Mouse (Mus musculus) ES-E14 (cell line): ENCODE results near the gene Iffo1. TPM values are rescaled to one million over a fixed set of nuclear protein-coding genes. Genes with fewer than 3 reads are reported as not detected.

Source experiments
- DNase-seq: peaks from one replicate; pipeline ENCODE4 v3.0.0-alpha.2; 2013; ENCODE audit warnings: low read depth, low spot score
- H3K27ac ChIP-seq: 2 replicates; pipeline ENCODE4 v1.5.1; 2012; ENCODE audit warnings: low read depth, mild to moderate bottlenecking, low read length, moderate library complexity, mixed read lengths; ENCODE audit not compliant: poor library complexity, insufficient read depth, severe bottlenecking
- H3K36me3 ChIP-seq: 2 replicates; pipeline ENCODE4 v1.6.1; 2012; ENCODE audit warnings: mild to moderate bottlenecking, low read length, moderate library complexity, mixed read lengths; ENCODE audit not compliant: control insufficient read depth, poor library complexity, insufficient read depth, severe bottlenecking
- H3K4me1 ChIP-seq, 2 experiments: fragments of 150-350 bp in 1 of 2; sonication (generic) in 1 of 2; 2 replicates each; pipeline ENCODE4 v1.6.1; 2012; ENCODE audit warnings: low read length in 2 of 2, mild to moderate bottlenecking in 1 of 2, mixed read lengths in 1 of 2; ENCODE audit not compliant: control insufficient read depth in 2 of 2, insufficient read depth in 2 of 2, poor library complexity in 1 of 2
- H3K4me3 ChIP-seq, 2 experiments: fragments of 150-350 bp in 1 of 2; sonication (generic) in 1 of 2; 2 replicates each; pipeline ENCODE4 v1.5.1; 2012; ENCODE audit warnings: low read length in 2 of 2, low read depth in 1 of 2, mild to moderate bottlenecking in 1 of 2, mixed read lengths in 1 of 2; ENCODE audit not compliant: insufficient read depth in 1 of 2, poor library complexity in 1 of 2, severe bottlenecking in 1 of 2
- H3K9ac ChIP-seq: 2 replicates; pipeline ENCODE4 v1.6.1; 2012; ENCODE audit warnings: low read depth, mild to moderate bottlenecking, low read length, mixed read lengths; ENCODE audit not compliant: poor library complexity, insufficient read depth, severe bottlenecking
- H3K9me3 ChIP-seq: fragments of 150-350 bp; sonication (generic); 2 replicates; pipeline ENCODE4 v1.6.1; 2012; ENCODE audit warnings: low read depth, mild to moderate bottlenecking, low read length; ENCODE audit not compliant: control insufficient read depth, insufficient read depth
- CHD2 ChIP-seq: IDR thresholded peaks from 2 replicates; pipeline ENCODE4 v1.6.1; 2014; ENCODE audit warnings: mild to moderate bottlenecking, low read depth, low read length, inconsistent platforms
- HCFC1 ChIP-seq: IDR thresholded peaks from 2 replicates; pipeline ENCODE4 v1.6.1; 2012; ENCODE audit warnings: low read length, inconsistent platforms, borderline replicate concordance; ENCODE audit not compliant: insufficient read depth
- MAFK ChIP-seq: IDR thresholded peaks from 2 replicates; pipeline ENCODE4 v1.6.1; 2014; ENCODE audit warnings: mild to moderate bottlenecking, low read depth, low read length, inconsistent platforms; ENCODE audit not compliant: insufficient read depth
- ZC3H11A ChIP-seq: IDR thresholded peaks from 2 replicates; pipeline ENCODE4 v1.6.1; 2012; ENCODE audit warnings: low read depth, mild to moderate bottlenecking, inconsistent platforms, low read length, borderline replicate concordance
- ZNF384 ChIP-seq: IDR thresholded peaks from 2 replicates; pipeline ENCODE4 v1.6.1; 2012; ENCODE audit warnings: low read depth, low read length, inconsistent platforms
- in situ Hi-C, 2 experiments: fragments of 600-800 bp; cut with MboI; formaldehyde crosslinking; loops; one replicate each; pipeline ENCODE4 v1.15.1; 2025; ENCODE audit warnings: low sequenced_read_pairs in 2 of 2, inconsistent platforms in 1 of 2; ENCODE audit not compliant: unreplicated experiment in 2 of 2
- total RNA-seq: library from RNA; depleted of rRNA; stranded (reverse); fragments of 300-350 nt; gene quantifications from 2 replicates; pipeline ENCODE4 v1.2.3, GENCODE M21; 2012

The Iffo1 gene
- total RNA-seq, 1 experiment: 15.1 TPM

DNA sequence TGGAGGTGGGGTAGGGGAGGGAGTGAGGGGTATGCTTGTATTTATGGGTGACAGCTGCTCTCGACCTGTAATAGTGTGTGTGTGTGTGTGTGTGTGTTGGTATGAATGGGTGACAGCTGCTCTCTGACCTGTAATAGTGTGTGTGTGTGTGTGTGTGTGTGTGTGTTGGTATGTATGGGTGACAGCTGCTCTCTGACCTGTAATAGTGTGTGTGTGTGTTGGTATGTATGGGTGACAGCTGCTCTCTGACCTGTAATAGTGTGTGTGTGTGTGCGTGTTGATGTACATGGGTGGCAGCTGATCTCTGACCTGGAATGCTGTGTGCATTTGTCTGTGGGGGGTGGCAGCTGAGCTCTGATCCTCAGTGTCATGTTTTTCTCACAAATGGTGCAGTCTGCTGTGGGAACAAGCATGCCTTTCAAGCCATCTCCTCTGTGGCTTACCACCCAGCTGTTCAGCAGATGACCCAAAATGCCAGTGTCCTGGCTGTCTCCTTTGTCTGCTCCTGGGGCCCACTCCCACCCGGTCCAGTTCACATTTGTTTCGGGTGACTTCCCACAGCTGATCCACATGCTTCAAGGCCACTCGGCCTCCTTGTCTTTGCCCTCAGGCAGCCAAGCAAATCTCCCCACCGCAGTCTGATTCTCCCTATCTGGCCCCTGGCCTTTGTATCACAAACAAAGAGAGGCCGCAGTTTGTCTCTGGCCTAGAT is 12.0 kb downstream of the Iffo1 start:
- in situ Hi-C loops: no loop called here

DNA sequence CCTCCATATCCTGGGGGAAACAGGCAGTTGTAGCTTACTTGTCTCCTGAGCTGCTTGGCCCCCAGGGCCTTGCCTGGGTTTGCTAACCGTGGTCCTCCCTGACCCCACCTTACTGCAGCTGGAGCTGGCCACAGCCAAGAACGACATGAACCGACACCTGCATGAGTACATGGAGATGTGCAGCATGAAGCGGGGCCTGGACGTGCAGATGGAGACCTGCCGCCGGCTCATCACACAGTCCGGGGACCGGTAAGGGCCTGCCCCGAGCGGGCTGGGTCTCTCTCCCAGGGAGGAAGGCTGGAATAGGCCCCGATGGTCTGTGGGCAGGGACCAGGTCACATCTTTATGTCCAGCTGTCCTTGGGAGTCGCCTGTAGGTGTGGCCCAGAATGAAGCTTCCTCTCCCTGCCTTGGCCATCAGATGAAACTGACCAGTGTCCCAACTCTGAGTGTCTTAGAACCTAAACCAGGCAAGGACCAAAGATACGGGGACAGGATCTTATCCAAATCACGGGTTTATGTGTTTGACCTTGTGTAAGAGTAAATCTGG is 14.0 kb downstream of the Iffo1 start:
- peaks cover 0 to 11% of the 10 kb centered on the region in 2 experiments; a peak in 2 of 4 replicates for H3K4me1 ChIP-seq
- in situ Hi-C loops: no loop called here
- H3K4me3 ChIP-seq: peak overlapping the region in 1 of 2 experiments; percentile 17; a peak in 1 of 4 replicates
- peak overlapping the region; percentile 8; the same call in 1 of the 2 replicates for H3K27ac ChIP-seq
- TF ChIP-seq MAFK: no peak
- TF ChIP-seq ZC3H11A: no peak
- TF ChIP-seq CHD2: no peak
- no peak for TF ChIP-seq HCFC1
- TF ChIP-seq ZNF384: no peak
- no peaks in the 10 kb centered on the region for H3K9me3 ChIP-seq
- no peak for DNase-seq
- H3K9ac ChIP-seq: peak overlapping the region; percentile 9; the same call in 1 of the 2 replicates
- peaks cover 22% of the 10 kb centered on the region for H3K36me3 ChIP-seq

More for the DNA sequence above, 12.0 kb downstream of the Iffo1 start:
- H3K27ac ChIP-seq: no peak overlapping the region
- no peaks in the 10 kb centered on the region for H3K9me3 ChIP-seq
- peaks cover 9% of the 10 kb centered on the region; the same call in 1 of the 2 replicates for H3K36me3 ChIP-seq
- no peak for DNase-seq
- no peak for TF ChIP-seq HCFC1
- no peak for TF ChIP-seq MAFK
- no peak for TF ChIP-seq ZNF384
- no peak for TF ChIP-seq CHD2
- TF ChIP-seq ZC3H11A: no peak
- H3K4me1 ChIP-seq: peaks cover 0 to 18% of the 10 kb centered on the region in 2 experiments; a peak in 2 of 4 replicates
- H3K4me3 ChIP-seq: no peak overlapping the region
- H3K9ac ChIP-seq: no peak overlapping the region

DNA sequence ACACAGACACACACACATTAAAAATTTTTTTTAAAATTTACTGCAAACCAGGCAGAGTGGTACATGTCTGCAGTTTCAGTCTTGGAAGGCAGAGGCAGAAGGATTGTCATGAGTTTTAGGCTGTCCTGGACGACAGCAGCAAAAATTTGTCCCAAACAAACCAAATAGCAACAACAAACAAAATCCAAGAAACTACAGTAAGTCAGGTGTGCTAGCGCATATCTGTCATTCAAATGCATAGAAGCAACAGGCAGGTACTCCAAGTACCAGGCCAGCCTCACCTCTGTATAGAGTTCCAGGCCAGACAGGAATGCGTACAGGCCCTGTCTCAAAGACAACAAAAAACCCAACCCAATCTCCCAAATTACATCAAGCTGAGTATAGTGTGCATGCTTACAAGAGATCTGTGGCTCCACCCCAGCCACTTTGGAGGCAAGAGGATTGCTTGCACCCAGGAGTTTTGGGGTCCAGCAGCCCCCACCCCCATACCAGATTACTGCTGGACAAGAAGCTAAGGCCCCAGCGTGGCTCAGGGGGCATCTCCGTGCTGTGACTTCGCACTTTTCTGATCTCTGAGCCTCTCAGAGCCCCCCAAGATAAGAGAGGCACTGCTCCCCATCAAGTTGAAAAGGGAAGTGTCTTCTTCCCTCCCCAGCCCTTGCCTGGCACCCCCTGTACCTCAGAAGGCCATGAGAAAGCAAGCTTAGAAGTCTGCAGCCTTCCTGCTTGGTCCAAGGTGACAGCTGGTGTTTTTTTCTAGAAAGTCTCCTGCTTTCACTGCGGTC is 14.9 kb downstream of the Iffo1 start:
- TF ChIP-seq ZC3H11A: no peak
- TF ChIP-seq ZNF384: no peak
- TF ChIP-seq HCFC1: no peak
- TF ChIP-seq CHD2: no peak
- no peak for TF ChIP-seq MAFK
- Histone ChIP-seq H3K36me3 (peaks cover 32% of the 10 kb centered on the region), H3K9me3 (no peaks in the 10 kb centered on the region), H3K27ac (peak overlapping the region; percentile 87), H3K4me3 (peak overlapping the region in 1 of 2 experiments; percentile 6; a peak in 2 of 4 replicates), H3K9ac (peak overlapping the region; percentile 50), H3K4me1 (peaks cover 0 to 11% of the 10 kb centered on the region in 2 experiments; a peak in 2 of 4 replicates)
- in situ Hi-C loops: no loop called here
- DNase-seq: no peak

DNA sequence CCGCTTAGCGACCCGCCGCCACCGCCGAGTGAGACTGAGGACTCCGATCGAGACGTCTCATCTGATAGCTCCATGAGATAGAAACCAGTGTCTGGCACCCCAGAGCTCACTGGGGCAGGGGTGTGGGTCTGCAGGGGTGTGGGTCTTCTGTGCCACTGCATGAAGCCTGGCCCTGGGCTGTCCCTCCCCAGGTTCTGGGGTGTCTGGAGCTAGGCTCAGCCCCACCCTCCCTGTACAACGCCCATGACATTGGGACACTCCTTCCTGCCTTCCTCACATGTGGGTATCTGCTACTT is 15.5 kb downstream of the Iffo1 start:
- peak overlapping the region; percentile 87 for H3K27ac ChIP-seq
- in situ Hi-C loops: no loop called here
- peak overlapping the region in 1 of 2 experiments; percentile 6; a peak in 2 of 4 replicates for H3K4me3 ChIP-seq
- peaks cover 0 to 11% of the 10 kb centered on the region in 2 experiments; a peak in 2 of 4 replicates for H3K4me1 ChIP-seq
- H3K9me3 ChIP-seq: no peaks in the 10 kb centered on the region
- no peak for TF ChIP-seq MAFK
- peaks cover 35% of the 10 kb centered on the region for H3K36me3 ChIP-seq
- no peak for DNase-seq
- peak overlapping the region; percentile 50 for H3K9ac ChIP-seq
